Mouse (Mus musculus) brain, adult 2 months (tissue): Measurements from ENCODE around the gene Olfr972.
"Not testable (repeated sequence)": the region's sequence is repeated elsewhere in the genome, so short reads cannot be mapped to it uniquely, and the experiment has no call there.

Experiments used
- DNase-seq: peaks from one replicate; pipeline ENCODE4 v3.0.0; 2011; ENCODE audit warnings: low read depth, low spot score

Gene Olfr972

GRCm38 (mm10) chr9:39866122-39866521 lies at the start of gene Olfr972:
Olfr972 (plus strand) TSS chr9:39866422.
- no peak for DNase-seq

- DNase-seq, result not testable (repeated sequence)
Measured at GRCm38 (mm10) chr9:39836576-39836975, 29.6 kb upstream of the Olfr972 start, which contains the start of gene Olfr971. Olfr971 (plus strand) TSS chr9:39836876.

GRCm38 (mm10) chr9:39871986-39872385 lies 5.8 kb downstream of the Olfr972 start:
- DNase-seq, result not testable (repeated sequence)

- not testable (repeated sequence) for DNase-seq
Measured at GRCm38 (mm10) chr9:39877541-39878396, 11.5 kb downstream of the Olfr972 start.

- DNase-seq, result no peak
Measured at GRCm38 (mm10) chr9:39905106-39905505, 38.9 kb downstream of the Olfr972 start.

- no peak for DNase-seq
Measured at GRCm38 (mm10) chr9:39907036-39907435, 40.8 kb downstream of the Olfr972 start, which contains the start of gene Olfr229. Olfr229 (plus strand) TSS chr9:39907336.

GRCm38 (mm10) chr9:39909939-39910338 lies 43.7 kb downstream of the Olfr972 start:
- DNase-seq, result no peak
